Mouse (Mus musculus): Measurements from ENCODE around the gene Npas3.

DNA sequence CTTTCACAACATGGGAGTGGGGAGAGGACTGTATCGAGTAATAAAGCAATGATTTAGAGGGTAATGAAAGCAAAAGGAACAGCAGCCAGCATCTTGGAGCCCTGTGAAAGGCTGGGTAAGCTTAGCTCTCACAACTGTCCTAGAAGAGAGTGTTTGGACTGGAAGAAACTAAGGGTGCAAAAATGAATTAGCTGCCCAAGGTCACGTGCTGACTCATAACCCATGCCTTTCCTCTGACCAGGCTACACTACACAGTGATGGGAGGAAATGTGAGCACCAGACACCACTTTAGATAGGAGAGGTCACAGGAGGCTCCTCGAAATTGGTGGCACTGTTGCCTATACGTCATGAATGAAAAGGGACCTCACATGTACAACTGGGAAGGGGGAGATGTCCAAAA lies 757.1 kb downstream of the Npas3 start:
- TF ChIP-seq CTCF (IDR thresholded peaks at IDR 0.05; ENCODE audit: low read depth) (no peak), EP300 (IDR thresholded peaks at IDR 0.05; ENCODE audit: low read depth) (no peak)
